In the genomic region with DNA sequence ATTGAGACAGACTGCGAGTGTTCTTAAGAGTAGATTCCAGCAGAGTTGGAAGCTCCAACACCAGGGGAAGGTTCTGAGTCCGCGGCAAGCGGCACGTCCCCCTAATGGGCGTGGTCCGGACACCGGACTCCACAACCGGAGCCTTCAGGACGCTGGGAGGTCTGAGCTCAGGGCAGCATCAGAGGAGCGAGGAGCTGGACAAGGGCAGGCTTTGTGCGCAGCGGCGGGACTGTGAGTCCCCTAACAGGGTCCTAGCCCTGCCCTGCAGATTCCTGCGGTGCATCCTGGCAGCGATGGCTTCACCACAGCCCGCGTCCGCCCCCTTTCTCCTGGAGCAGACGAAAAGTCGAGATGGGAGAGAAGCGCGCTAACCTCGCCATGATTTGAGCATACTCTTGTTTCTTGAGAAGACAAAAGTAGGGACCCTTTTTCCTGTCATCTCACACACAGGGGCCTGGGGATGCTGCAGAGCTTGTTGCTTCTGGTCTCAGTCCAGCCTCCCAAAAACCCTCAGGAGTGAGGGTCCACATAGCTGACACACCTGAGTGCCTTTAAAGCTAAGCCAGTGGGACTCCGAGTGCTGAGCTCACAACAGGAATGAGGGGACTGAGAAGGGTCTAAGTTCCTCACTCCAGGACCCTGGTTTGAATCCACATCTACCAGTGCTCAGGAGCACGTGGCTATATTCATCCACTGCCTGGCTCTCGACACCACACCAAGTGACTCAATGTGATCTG, we compare ENCODE assay signal across 8 mouse cellular contexts.
DNase-seq lines count a peak whose midpoint lies in the region; ATAC-seq lines count a peak whose summit lies in the region.

No protein-coding gene starts in this region.

- no peaks in the 10 kb centered on the region for H3K9me3 ChIP-seq in forebrain, embryonic 14.5 days (replicated peaks; ENCODE audit: control insufficient read depth, low read length)
- no peaks in the 10 kb centered on the region for H3K9me3 ChIP-seq in neural tube, embryonic 14.5 days (ENCODE audit: control insufficient read depth, low read length)

- H3K36me3 ChIP-seq in forebrain, embryonic 14.5 days (ENCODE audit: control insufficient read depth, insufficient read depth, low read length): no peaks in the 10 kb centered on the region
- H3K36me3 ChIP-seq in neural tube, embryonic 14.5 days (ENCODE audit: control insufficient read depth, insufficient read depth, low read length): no peaks in the 10 kb centered on the region

- peak overlapping the region; percentile 64 for H3K9ac ChIP-seq in forebrain, embryonic 14.5 days (ENCODE audit: low read length)
- peak overlapping the region; percentile 41 for H3K9ac ChIP-seq in neural tube, embryonic 14.5 days (replicated peaks; ENCODE audit: low read depth, low read length)

- peak overlapping the region; percentile 86 for H3K4me2 ChIP-seq in forebrain, embryonic 14.5 days (ENCODE audit: low read length)
- peak overlapping the region; percentile 70 for H3K4me2 ChIP-seq in neural tube, embryonic 14.5 days (ENCODE audit: low read depth, low read length)

- DNase-seq in layer of hippocampus, postnatal 10 days (ENCODE audit: low spot score in 2 of 2): peak; percentile 26 to 41
- DNase-seq in layer of hippocampus, postnatal 25 days (ENCODE audit: extremely low spot score in 1 of 2, low spot score in 1 of 2): no peak
- DNase-seq in adrenal gland, postnatal 14 days: peak; percentile 60
- DNase-seq in forebrain, embryonic 14.5 days (ENCODE audit: low spot score): peak; percentile 58
- DNase-seq in kidney, postnatal 4 days: peak; percentile 62 to 73
- DNase-seq in spleen, adult 12 weeks (ENCODE audit: low spot score): no peak
- no peak for DNase-seq in frontal cortex, postnatal 25 days (ENCODE audit: low spot score in 2 of 2)

- H3K27ac ChIP-seq in forebrain, embryonic 14.5 days (ENCODE audit: low read depth, low read length): no peak overlapping the region
- no peak overlapping the region for H3K27ac ChIP-seq in neural tube, embryonic 14.5 days (ENCODE audit: low read depth, low read length)

- ATAC-seq in forebrain, embryonic 14.5 days: peak; percentile 58; the same call in 1 of the 2 replicates
- ATAC-seq in neural tube, embryonic 14.5 days (ENCODE audit: low read depth): peak; percentile 73; the same call in 1 of the 2 replicates

- H3K27me3 ChIP-seq in forebrain, embryonic 14.5 days (replicated peaks; ENCODE audit: control insufficient read depth, insufficient read depth, low read length): no peaks in the 10 kb centered on the region
- no peaks in the 10 kb centered on the region for H3K27me3 ChIP-seq in neural tube, embryonic 14.5 days (ENCODE audit: control insufficient read depth, insufficient read depth, low read length)

- peak overlapping the region; percentile 37 for H3K4me3 ChIP-seq in forebrain, embryonic 14.5 days (ENCODE audit: low read depth, low read length)
- peak overlapping the region; percentile 40 for H3K4me3 ChIP-seq in neural tube, embryonic 14.5 days (ENCODE audit: low read depth, low read length)

- 3% methylated on average over 27 of the region's 27 CpGs for WGBS in forebrain, embryonic 14.5 days
- 5% methylated on average over 27 of the region's 27 CpGs for WGBS in neural tube, embryonic 14.5 days

- no peaks in the 10 kb centered on the region for H3K4me1 ChIP-seq in forebrain, embryonic 14.5 days (ENCODE audit: control insufficient read depth, insufficient read depth, low read length)
- no peaks in the 10 kb centered on the region for H3K4me1 ChIP-seq in neural tube, embryonic 14.5 days (ENCODE audit: control insufficient read depth, insufficient read depth, low read length)

Comparison
In these comparisons a context has a peak if more than half of its experiments do, and no peak if none do; other contexts are left out.
1. DNase-seq: peak in layer of hippocampus, postnatal 10 days (2 of 2), adrenal gland, postnatal 14 days (single experiment), forebrain, embryonic 14.5 days (single experiment) and kidney, postnatal 4 days (2 of 2); none in layer of hippocampus, postnatal 25 days (0 of 2), spleen, adult 12 weeks (single experiment) and frontal cortex, postnatal 25 days (0 of 2).